Mouse (Mus musculus) hindbrain, embryonic 11.5 days (tissue): ENCODE data around the gene Mast4. TPM values are rescaled to one million over a fixed set of nuclear protein-coding genes. Genes with fewer than 3 reads are reported as not detected.

ENCODE experiments used
- ATAC-seq: fragments of 200-750 bp; cut with Nextera tagmentation; 2 replicates; pipeline ENCODE4 v1.8.0; 2017; ENCODE audit warnings: mild to moderate bottlenecking, moderate TSS enrichment, moderate library complexity; ENCODE audit not compliant: low FRiP score
- DNase-seq: peaks from one replicate; pipeline ENCODE4 v3.0.0-alpha.2; 2015; ENCODE audit warnings: low spot score
- H3K27ac ChIP-seq: fragments of 300-500 bp; sonication (generic); 2 replicates; pipeline ENCODE4 v1.5.1; 2014; ENCODE audit warnings: mild to moderate bottlenecking, low read depth, low read length
- H3K27me3 ChIP-seq: fragments of 300-500 bp; sonication (generic); 2 replicates; pipeline ENCODE4 v1.6.1; 2014; ENCODE audit warnings: mild to moderate bottlenecking, low read length, moderate library complexity, mixed read lengths; ENCODE audit not compliant: control insufficient read depth, insufficient read depth
- H3K36me3 ChIP-seq: fragments of 300-500 bp; sonication (generic); 2 replicates; pipeline ENCODE4 v1.6.1; 2014; ENCODE audit warnings: mild to moderate bottlenecking, low read length, moderate library complexity, mixed read lengths; ENCODE audit not compliant: control insufficient read depth, insufficient read depth
- H3K4me1 ChIP-seq: fragments of 300-500 bp; sonication (generic); replicated peaks from 2 replicates; pipeline ENCODE4 v1.6.1; 2014; ENCODE audit warnings: low read length, mixed read lengths; ENCODE audit not compliant: control insufficient read depth, insufficient read depth
- H3K4me2 ChIP-seq: fragments of 300-500 bp; sonication (generic); replicated peaks from 2 replicates; pipeline ENCODE4 v1.6.1; 2014; ENCODE audit warnings: mild to moderate bottlenecking, low read depth, low read length
- H3K4me3 ChIP-seq: fragments of 300-500 bp; sonication (generic); 2 replicates; pipeline ENCODE4 v1.5.1; 2014; ENCODE audit warnings: low read depth, low read length
- H3K9ac ChIP-seq: fragments of 300-500 bp; sonication (generic); 2 replicates; pipeline ENCODE4 v1.6.1; 2014; ENCODE audit warnings: low read depth, low read length
- H3K9me3 ChIP-seq: fragments of 300-500 bp; sonication (generic); 2 replicates; pipeline ENCODE4 v1.6.1; 2016; ENCODE audit warnings: low read length; ENCODE audit not compliant: control insufficient read depth
- WGBS: fragments of 180-500 bp; shearing (Covaris S2); extraction: QIAGEN DNeasy Blood & Tissue Kit; methylation state at CpG from one replicate; pipeline ENCODE4 v1.1.7; 2014; 5-methylcytosine and 5-hydroxymethylcytosine counted together
- polyA plus RNA-seq: library from polyadenylated mRNA; unstranded; fragments of >200 nt; fragmentation: Nextera tagmentation; extraction: Ambion mirVana; gene quantifications from 2 replicates; pipeline ENCODE4 v1.2.1, GENCODE M21; 2014

Mast4 gene
- polyA plus RNA-seq, 1 experiment from 2014 or later, result 26.9 TPM

DNA sequence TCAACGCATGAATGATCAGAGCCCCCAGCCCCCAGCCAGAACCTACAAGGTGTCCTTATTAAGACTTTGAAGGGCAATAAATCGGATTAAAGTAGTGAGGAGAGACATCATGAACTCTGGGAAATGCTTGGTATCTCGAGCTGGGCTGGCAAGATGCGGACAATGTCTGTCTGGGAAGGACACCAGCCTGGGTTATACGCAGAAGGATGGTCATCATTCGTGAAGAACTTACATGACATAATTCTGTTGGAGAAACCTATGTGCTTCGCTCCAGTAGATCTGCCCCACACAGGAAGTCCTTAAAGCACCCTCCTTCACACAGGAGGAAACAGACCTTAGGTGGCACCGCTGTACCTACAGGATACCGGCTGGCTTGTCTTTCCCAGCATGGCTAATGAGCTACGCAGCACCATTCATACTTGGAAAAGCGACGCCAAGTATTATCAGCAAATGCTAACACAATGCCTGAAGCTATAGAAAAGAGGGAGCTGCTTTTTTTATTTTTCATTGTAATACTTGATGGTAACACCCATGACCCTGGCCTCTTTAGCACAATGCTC is 456.5 kb downstream of the Mast4 start:
- no peak for ATAC-seq
- no peaks in the 10 kb centered on the region for H3K36me3 ChIP-seq
- no peak overlapping the region for H3K4me3 ChIP-seq
- WGBS, result 79% methylated on average over 12 of the region's 12 CpGs
- no peaks in the 10 kb centered on the region for H3K9me3 ChIP-seq
- no peak overlapping the region for H3K9ac ChIP-seq
- DNase-seq, result no peak
- no peak overlapping the region for H3K27ac ChIP-seq
- H3K4me2 ChIP-seq, result no peak overlapping the region
- no peaks in the 10 kb centered on the region for H3K27me3 ChIP-seq
- no peaks in the 10 kb centered on the region for H3K4me1 ChIP-seq

DNA sequence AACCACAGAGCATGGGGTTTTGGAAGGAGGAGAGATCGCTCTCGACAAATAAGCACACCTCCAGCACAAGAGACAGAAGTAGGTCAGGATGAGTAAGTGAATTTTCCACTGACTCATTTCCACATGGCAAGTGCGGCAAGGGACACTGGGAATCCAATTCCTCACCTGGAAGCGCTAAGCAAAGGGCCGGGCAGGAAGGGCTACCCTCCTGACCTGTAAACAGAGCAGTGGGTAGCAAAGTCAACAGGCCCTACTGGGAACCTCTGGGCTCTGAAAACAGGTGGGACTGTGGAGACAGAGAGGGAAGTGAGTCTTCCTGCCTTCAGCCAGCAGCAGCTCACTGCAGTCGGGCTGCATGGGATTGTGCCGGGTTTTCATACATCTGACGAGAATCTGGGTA is 457.1 kb downstream of the Mast4 start:
- Histone ChIP-seq H3K27me3 (no peaks in the 10 kb centered on the region), H3K4me2 (no peak overlapping the region), H3K4me1 (no peaks in the 10 kb centered on the region), H3K4me3 (no peak overlapping the region), H3K9ac (no peak overlapping the region), H3K27ac (no peak overlapping the region), H3K9me3 (no peaks in the 10 kb centered on the region), H3K36me3 (no peaks in the 10 kb centered on the region)
- no peak for DNase-seq
- no peak for ATAC-seq
- WGBS, result 75% methylated on average over 8 of the region's 8 CpGs

GRCm38 (mm10) chr13:102875520-102875919 is 458.8 kb downstream of the Mast4 start:
- WGBS, result 68% methylated on average over 8 of the region's 8 CpGs

DNA sequence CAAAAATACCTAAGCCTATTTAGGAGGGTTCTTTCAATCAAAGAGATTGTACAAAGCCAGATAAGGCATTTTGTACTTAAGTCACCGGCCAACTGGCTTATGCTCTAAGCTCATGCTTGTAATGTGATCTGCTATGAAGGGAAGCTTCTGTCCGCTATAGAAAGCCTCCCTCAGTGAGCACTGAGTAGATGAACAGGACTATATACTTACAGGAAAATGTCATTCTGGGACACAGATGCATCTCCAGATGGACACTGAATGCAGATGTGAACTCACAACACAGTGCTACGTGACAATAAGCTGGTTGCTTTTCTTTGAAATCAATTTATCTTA is 459.2 kb downstream of the Mast4 start:
- no peaks in the 10 kb centered on the region for H3K27me3 ChIP-seq
- no peaks in the 10 kb centered on the region for H3K9me3 ChIP-seq
- no peaks in the 10 kb centered on the region for H3K4me1 ChIP-seq
- DNase-seq, result no peak
- ATAC-seq, result no peak
- no peak overlapping the region for H3K4me3 ChIP-seq
- H3K27ac ChIP-seq, result no peak overlapping the region
- no peak overlapping the region for H3K9ac ChIP-seq
- 50% methylated on average over 3 of the region's 3 CpGs for WGBS
- no peaks in the 10 kb centered on the region for H3K36me3 ChIP-seq
- H3K4me2 ChIP-seq, result no peak overlapping the region

More at GRCm38 (mm10) chr13:102875520-102875919, 458.8 kb downstream of the Mast4 start:
- Histone ChIP-seq H3K4me2 (no peak overlapping the region), H3K27ac (no peak overlapping the region), H3K4me3 (no peak overlapping the region), H3K4me1 (no peaks in the 10 kb centered on the region), H3K27me3 (no peaks in the 10 kb centered on the region), H3K36me3 (no peaks in the 10 kb centered on the region), H3K9me3 (no peaks in the 10 kb centered on the region), H3K9ac (no peak overlapping the region)
- ATAC-seq (no peak), DNase-seq (no peak)

- H3K36me3 ChIP-seq, result no peaks in the 10 kb centered on the region
- H3K27ac ChIP-seq, result no peak overlapping the region
- no peak overlapping the region for H3K4me2 ChIP-seq
- 78% methylated on average over 14 of the region's 14 CpGs for WGBS
- ATAC-seq, result no peak
- H3K4me1 ChIP-seq, result no peaks in the 10 kb centered on the region
- no peak overlapping the region for H3K9ac ChIP-seq
- no peak overlapping the region for H3K4me3 ChIP-seq
- H3K9me3 ChIP-seq, result no peaks in the 10 kb centered on the region
- no peaks in the 10 kb centered on the region for H3K27me3 ChIP-seq
- DNase-seq, result peak; percentile 38
Measured at GRCm38 (mm10) chr13:102874465-102875143, 459.7 kb downstream of the Mast4 start.

DNA sequence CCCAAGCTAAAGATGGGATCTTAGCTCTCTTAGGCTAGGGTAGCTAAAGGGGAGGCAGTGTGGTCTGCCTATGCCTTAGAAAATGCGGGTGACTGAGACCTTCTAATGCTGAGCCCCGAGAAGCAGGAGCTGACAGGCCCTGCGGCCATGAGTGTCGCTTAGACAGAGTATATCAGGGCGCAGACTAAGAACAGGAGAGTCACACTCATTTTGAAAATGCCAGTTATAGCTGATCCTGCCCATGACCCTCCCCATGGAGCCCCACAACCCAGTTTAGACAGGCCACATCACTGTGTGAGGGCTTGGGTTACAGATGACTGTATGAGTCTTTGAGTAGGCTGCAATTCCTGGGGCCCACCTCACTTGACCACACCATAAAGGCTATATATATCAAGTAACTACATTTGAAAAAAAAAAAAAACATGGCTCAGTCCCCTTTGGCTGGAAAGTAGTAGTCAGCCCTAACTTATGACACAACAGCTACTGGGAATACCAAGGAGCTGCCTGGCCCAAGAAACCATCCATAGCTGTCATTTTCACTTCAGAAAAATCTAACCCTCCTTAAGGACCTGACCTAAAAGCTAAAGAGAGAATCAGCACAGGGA is 460.8 kb downstream of the Mast4 start:
- ATAC-seq, result no peak
- WGBS, result 87% methylated on average over 5 of the region's 5 CpGs
- Histone ChIP-seq H3K27me3 (no peaks in the 10 kb centered on the region), H3K4me2 (no peak overlapping the region), H3K36me3 (no peaks in the 10 kb centered on the region), H3K27ac (no peak overlapping the region), H3K4me3 (no peak overlapping the region), H3K4me1 (no peaks in the 10 kb centered on the region), H3K9me3 (no peaks in the 10 kb centered on the region), H3K9ac (no peak overlapping the region)
- no peak for DNase-seq

- H3K4me3 ChIP-seq, result no peak overlapping the region
- DNase-seq (no peak), ATAC-seq (no peak)
- WGBS, result 80% methylated on average over 10 of the region's 11 CpGs
- no peak overlapping the region for H3K27ac ChIP-seq
- no peaks in the 10 kb centered on the region for H3K27me3 ChIP-seq
- H3K9me3 ChIP-seq, result no peaks in the 10 kb centered on the region
- H3K36me3 ChIP-seq, result no peaks in the 10 kb centered on the region
- H3K4me1 ChIP-seq, result no peaks in the 10 kb centered on the region
- H3K4me2 ChIP-seq, result no peak overlapping the region
- H3K9ac ChIP-seq, result no peak overlapping the region
Measured at GRCm38 (mm10) chr13:102871380-102872104, 462.8 kb downstream of the Mast4 start.

DNA sequence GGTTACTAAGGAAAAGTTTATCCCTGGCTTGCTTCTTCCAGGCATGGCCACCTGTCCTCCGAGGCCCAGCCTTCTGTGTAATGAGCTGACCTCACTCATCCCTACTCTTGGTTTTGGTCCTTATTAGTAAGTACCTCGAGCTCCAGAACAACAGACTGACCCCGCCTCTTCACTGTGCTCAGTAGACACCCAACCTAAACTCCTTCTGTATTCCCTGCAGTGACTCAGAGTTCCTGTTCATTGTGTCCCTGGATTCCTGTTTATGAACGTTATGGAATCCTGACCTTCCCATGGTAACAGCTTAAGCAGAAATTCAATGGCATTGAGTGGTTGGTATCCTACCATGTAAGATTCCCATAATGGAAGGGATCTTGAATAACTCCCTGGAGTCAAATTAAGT is 464.8 kb downstream of the Mast4 start:
- 85% methylated on average over 4 of the region's 4 CpGs for WGBS
- Histone ChIP-seq H3K4me2 (no peak overlapping the region), H3K27ac (no peak overlapping the region), H3K4me1 (no peaks in the 10 kb centered on the region), H3K27me3 (no peaks in the 10 kb centered on the region), H3K9ac (no peak overlapping the region), H3K36me3 (no peaks in the 10 kb centered on the region), H3K9me3 (no peaks in the 10 kb centered on the region), H3K4me3 (no peak overlapping the region)
- no peak for DNase-seq
- ATAC-seq, result no peak
